Comparison of ENCODE assay signal across 8 mouse cellular contexts in the genomic region with DNA sequence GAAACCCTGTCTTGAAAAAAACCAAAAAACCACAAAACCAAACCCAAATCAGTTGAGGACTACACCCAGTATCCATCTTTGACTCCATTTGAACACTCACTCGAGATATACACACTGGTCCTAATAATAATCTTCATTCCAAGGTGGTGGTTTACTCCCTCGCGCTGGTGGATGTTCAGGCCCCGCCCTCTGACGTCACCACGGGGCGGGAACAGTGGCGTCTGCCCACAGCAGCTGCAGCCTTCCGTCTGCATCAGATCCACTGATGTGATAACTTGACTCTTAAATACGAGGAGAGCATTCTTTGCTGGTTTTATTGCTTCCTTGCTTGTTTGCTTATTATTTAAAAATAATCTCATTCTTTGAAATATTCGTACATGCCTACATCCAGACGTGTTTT. TPM values are rescaled to one million over a fixed set of nuclear protein-coding genes. Genes with fewer than 3 reads are reported as not detected.
A peak's percentile ranks its signal among the peaks of the same experiment; 100 is the strongest.
DNase-seq lines count a peak whose midpoint lies in the region; ATAC-seq and TF ChIP-seq lines count a peak whose summit lies in the region.

No protein-coding gene starts in this region.

- H3K9ac ChIP-seq in kidney, embryonic 14.5 days (ENCODE audit: low read depth, low read length) = no peak overlapping the region
- H3K9ac ChIP-seq in intestine, embryonic 15.5 days = no peak overlapping the region
- no peak overlapping the region for H3K9ac ChIP-seq in neural tube, embryonic 12.5 days

- no peak overlapping the region for H3K27ac ChIP-seq in kidney, embryonic 14.5 days (ENCODE audit: low read depth, low read length)
- no peak overlapping the region for H3K27ac ChIP-seq in intestine, embryonic 15.5 days
- H3K27ac ChIP-seq in neural tube, embryonic 12.5 days = no peak overlapping the region
- H3K27ac ChIP-seq in thymus, adult 2 months (ENCODE audit: control insufficient read depth, insufficient read depth, low read length) = no peak overlapping the region

- no peaks in the 10 kb centered on the region for H3K36me3 ChIP-seq in kidney, embryonic 14.5 days (ENCODE audit: control insufficient read depth, insufficient read depth, low read length)
- no peaks in the 10 kb centered on the region for H3K36me3 ChIP-seq in intestine, embryonic 15.5 days
- no peaks in the 10 kb centered on the region for H3K36me3 ChIP-seq in neural tube, embryonic 12.5 days
- no peaks in the 10 kb centered on the region for H3K36me3 ChIP-seq in thymus, adult 2 months (ENCODE audit: control insufficient read depth, insufficient read depth, low read length)

- no peaks in the 10 kb centered on the region for H3K4me1 ChIP-seq in kidney, embryonic 14.5 days (ENCODE audit: control insufficient read depth, insufficient read depth, low read length)
- 0 out of 2 replicates have a peak, but pooled peaks cover 6% of the 10 kb centered on the region for H3K4me1 ChIP-seq in intestine, embryonic 15.5 days (replicated peaks)
- H3K4me1 ChIP-seq in neural tube, embryonic 12.5 days = no peaks in the 10 kb centered on the region
- peaks cover 17% of the 10 kb centered on the region for H3K4me1 ChIP-seq in thymus, adult 2 months (replicated peaks; ENCODE audit: control insufficient read depth, insufficient read depth, low read length)

- no peak overlapping the region for H3K4me3 ChIP-seq in kidney, embryonic 14.5 days (ENCODE audit: low read length)
- H3K4me3 ChIP-seq in intestine, embryonic 15.5 days (replicated peaks) = no peak overlapping the region
- no peak overlapping the region for H3K4me3 ChIP-seq in neural tube, embryonic 12.5 days
- no peak overlapping the region for H3K4me3 ChIP-seq in thymus, adult 2 months (ENCODE audit: control insufficient read depth, insufficient read depth, low read length)

- ATAC-seq in kidney, embryonic 14.5 days (ENCODE audit: low FRiP score, low TSS enrichment) = no peak
- ATAC-seq in common myeloid progenitor, adult 5-6 weeks (replicated peaks; ENCODE audit: low read depth, poor library complexity, severe bottlenecking) = peak; percentile 80
- peak; percentile 60; the same call in 1 of the 2 replicates for ATAC-seq in intestine, embryonic 15.5 days
- no peak for ATAC-seq in neural tube, embryonic 12.5 days (ENCODE audit: low FRiP score, low read depth)

- peak; percentile 24 for DNase-seq in kidney, adult 11 months
- DNase-seq in gastrocnemius, postnatal 25 days = peak; percentile 59
- DNase-seq in lung, adult 18-20 months = peak; percentile 55 to 68
- peak; percentile 78 for DNase-seq in thymus, adult 2 months

- TF ChIP-seq POLR2A in thymus, adult 2 months (IDR thresholded peaks at IDR 0.05; ENCODE audit: control insufficient read depth, extremely low read depth, insufficient read depth, low read length, poor library complexity) = no peak

- no peak overlapping the region for H3K4me2 ChIP-seq in kidney, embryonic 14.5 days (replicated peaks; ENCODE audit: low read depth, low read length)
- peak overlapping the region; percentile 18; the same call in 1 of the 2 replicates for H3K4me2 ChIP-seq in intestine, embryonic 15.5 days (replicated peaks)
- H3K4me2 ChIP-seq in neural tube, embryonic 12.5 days (replicated peaks) = peak overlapping the region; percentile 32

- no peak for TF ChIP-seq CTCF in thymus, adult 2 months (IDR thresholded peaks at IDR 0.05; ENCODE audit: borderline replicate concordance, control insufficient read depth, extremely low read depth, insufficient read depth, low read length, poor library complexity)

- H3K27me3 ChIP-seq in kidney, embryonic 14.5 days (ENCODE audit: control insufficient read depth, insufficient read depth, low read length) = no peaks in the 10 kb centered on the region; the same call in 1 of the 2 replicates
- no peaks in the 10 kb centered on the region; the same call in 1 of the 2 replicates for H3K27me3 ChIP-seq in intestine, embryonic 15.5 days (replicated peaks)
- peaks cover 13% of the 10 kb centered on the region for H3K27me3 ChIP-seq in neural tube, embryonic 12.5 days (replicated peaks)
- no peaks in the 10 kb centered on the region for H3K27me3 ChIP-seq in thymus, adult 2 months (ENCODE audit: control insufficient read depth, insufficient read depth, low read length)

- 4% methylated on average over 12 of the region's 12 CpGs for WGBS in kidney, embryonic 14.5 days
- 2% methylated on average over 12 of the region's 12 CpGs for WGBS in intestine, embryonic 15.5 days
- WGBS in neural tube, embryonic 12.5 days = 5% methylated on average over 12 of the region's 12 CpGs
- 4% methylated on average over 12 of the region's 12 CpGs for WGBS in thymus, adult 2 months

- H3K9me3 ChIP-seq in kidney, embryonic 14.5 days (ENCODE audit: control insufficient read depth, low read length) = no peaks in the 10 kb centered on the region
- no peaks in the 10 kb centered on the region for H3K9me3 ChIP-seq in intestine, embryonic 15.5 days
- H3K9me3 ChIP-seq in neural tube, embryonic 12.5 days = no peaks in the 10 kb centered on the region

RNA-seq across cellular contexts. Expression of a gene that starts 24.1 kb away (rescaled TPM):
- polyA plus RNA-seq in kidney, embryonic 14.5 days (2014; fragmentation: Nextera tagmentation; extraction: Ambion mirVana) = not detected in 2 replicates
- not detected in 2 replicates for total RNA-seq in common myeloid progenitor, adult 5-6 weeks (2017)
- not detected for total RNA-seq in gastrocnemius, postnatal 25 days (2021)
- polyA plus RNA-seq in intestine, embryonic 15.5 days (2015; fragmentation: Nextera tagmentation; extraction: Ambion mirVana) = 0.95 and 1.2 TPM in 2 replicates
- not detected in 2 replicates for polyA plus RNA-seq in neural tube, embryonic 12.5 days (2016; fragmentation: Nextera tagmentation; extraction: Ambion mirVana)
- polyA plus RNA-seq in thymus, adult 2 months (2012; rRNA removed) = 0.17 and 0.26 TPM in 2 replicates

RNA-seq across cellular contexts. Expression of a gene that starts 32.8 kb away (rescaled TPM):
- 0.46 and 0.62 TPM in 2 replicates for polyA plus RNA-seq in kidney, embryonic 14.5 days (2014; fragmentation: Nextera tagmentation; extraction: Ambion mirVana)
- total RNA-seq in common myeloid progenitor, adult 5-6 weeks (2017) = 1.0 and 1.6 TPM in 2 replicates
- not detected for total RNA-seq in gastrocnemius, postnatal 25 days (2021)
- 4.4 and 4.8 TPM in 2 replicates for polyA plus RNA-seq in intestine, embryonic 15.5 days (2015; fragmentation: Nextera tagmentation; extraction: Ambion mirVana)
- polyA plus RNA-seq in neural tube, embryonic 12.5 days (2016; fragmentation: Nextera tagmentation; extraction: Ambion mirVana) = 0.09 and 0.38 TPM in 2 replicates
- 5.3 and 6.8 TPM in 2 replicates for polyA plus RNA-seq in thymus, adult 2 months (2012; rRNA removed)

Comparison
In these comparisons a context has a peak if more than half of its experiments do, and no peak if none do; other contexts are left out.
1. DNase-seq: peak in every context shown above with its lines; median percentile 78 in thymus, adult 2 months; 62 in lung, adult 18-20 months; 59 in gastrocnemius, postnatal 25 days; 24 in kidney, adult 11 months.
2. ATAC-seq: peak in common myeloid progenitor, adult 5-6 weeks (single experiment) and intestine, embryonic 15.5 days (single experiment); none in kidney, embryonic 14.5 days (single experiment) and neural tube, embryonic 12.5 days (single experiment).